Mouse (Mus musculus) G1E (cell line): ENCODE measurements at regions not wholly inside any gene's neighbourhood (a gene's known extent, or its start where the extent isn't known, plus 50 kb on each side); places are given as distances from the start of the nearest gene placed in this dataset.
A peak's percentile ranks its signal among the peaks of the same experiment; 100 is the strongest.

Experiments used
- ATAC-seq: 2 replicates; pipeline ENCODE4 v1.8.0; 2016; ENCODE audit warnings: mild to moderate bottlenecking; ENCODE audit not compliant: insufficient number of reproducible peaks, poor library complexity, low FRiP score, severe bottlenecking; ENCODE audit errors: extremely low read depth
- DNase-seq: peaks from one replicate; pipeline ENCODE4 v3.0.0; 2012; ENCODE audit warnings: low spot score
- H3K27me3 ChIP-seq: 2 replicates; pipeline ENCODE4 v1.6.1; 2012; ENCODE audit warnings: mild to moderate bottlenecking, low read length, inconsistent platforms; ENCODE audit not compliant: insufficient read depth
- H3K36me3 ChIP-seq: replicated peaks from 2 replicates; pipeline ENCODE3; 2012; ENCODE audit warnings: mild to moderate bottlenecking, inconsistent platforms
- H3K4me1 ChIP-seq: 2 replicates; pipeline ENCODE4 v1.6.1; 2012; ENCODE audit warnings: low read depth, low read length, inconsistent platforms, mixed read lengths; ENCODE audit not compliant: insufficient read depth
- H3K4me3 ChIP-seq: 2 replicates; pipeline ENCODE4 v1.5.1; 2012; ENCODE audit warnings: low read depth, mild to moderate bottlenecking, inconsistent platforms, low read length, moderate library complexity, mixed read lengths
- H3K9me3 ChIP-seq: replicated peaks from 2 replicates; pipeline ENCODE4 v1.6.1; 2012; ENCODE audit warnings: inconsistent platforms
- CTCF ChIP-seq: IDR thresholded peaks from 2 replicates; pipeline ENCODE4 v1.5.1; 2012; ENCODE audit warnings: low read depth, low read length, inconsistent platforms, mixed read lengths
- GATA1 ChIP-seq: IDR thresholded peaks from 2 replicates; pipeline ENCODE4 v1.6.1; 2012; ENCODE audit warnings: borderline replicate concordance, low read length, inconsistent platforms, mixed read lengths
- GATA2 ChIP-seq: IDR thresholded peaks from 2 replicates; pipeline ENCODE4 v1.6.1; 2012; ENCODE audit warnings: low read depth, low read length, inconsistent platforms, borderline replicate concordance
- POLR2AphosphoS5 ChIP-seq: IDR thresholded peaks from 2 replicates; pipeline ENCODE4 v1.6.1; 2012; ENCODE audit warnings: low read depth, low read length, inconsistent platforms; ENCODE audit not compliant: insufficient replicate concordance
- TAL1 ChIP-seq: conservative IDR thresholded peaks from 2 replicates; pipeline ENCODE4 v1.6.1; 2012; ENCODE audit warnings: low read depth, low read length, inconsistent platforms, mixed read lengths

DNA sequence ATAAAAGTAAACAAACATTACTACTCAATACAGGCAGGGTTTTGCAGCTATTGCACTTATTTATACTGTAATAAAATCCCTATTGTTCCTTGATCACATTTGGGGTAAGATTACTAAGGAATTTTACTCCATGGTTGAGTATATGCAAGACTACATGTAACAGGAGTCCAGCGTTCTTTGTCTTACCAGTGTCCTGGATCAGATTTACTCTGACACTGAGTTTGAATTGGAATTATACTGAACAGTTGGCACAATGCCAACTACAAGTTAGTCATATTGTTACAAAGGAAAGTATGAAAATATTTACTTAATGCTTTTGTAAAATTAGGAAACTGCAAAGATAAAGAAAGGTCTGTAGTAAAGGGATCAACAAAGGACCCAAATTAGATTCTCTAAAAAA, 178.4 kb downstream of the Gm9733 start:
- ATAC-seq, result no peak
- H3K36me3 ChIP-seq, result no peaks in the 10 kb centered on the region
- H3K27me3 ChIP-seq, result peaks cover 6% of the 10 kb centered on the region; the same call in 1 of the 2 replicates
- no peak for TF ChIP-seq GATA1
- no peak for TF ChIP-seq GATA2
- no peak for TF ChIP-seq POLR2AphosphoS5
- TF ChIP-seq TAL1, result no peak
- TF ChIP-seq CTCF, result no peak
- DNase-seq, result no peak
- no peak overlapping the region for H3K4me3 ChIP-seq
- H3K4me1 ChIP-seq, result no peaks in the 10 kb centered on the region
- H3K9me3 ChIP-seq, result no peaks in the 10 kb centered on the region

DNA sequence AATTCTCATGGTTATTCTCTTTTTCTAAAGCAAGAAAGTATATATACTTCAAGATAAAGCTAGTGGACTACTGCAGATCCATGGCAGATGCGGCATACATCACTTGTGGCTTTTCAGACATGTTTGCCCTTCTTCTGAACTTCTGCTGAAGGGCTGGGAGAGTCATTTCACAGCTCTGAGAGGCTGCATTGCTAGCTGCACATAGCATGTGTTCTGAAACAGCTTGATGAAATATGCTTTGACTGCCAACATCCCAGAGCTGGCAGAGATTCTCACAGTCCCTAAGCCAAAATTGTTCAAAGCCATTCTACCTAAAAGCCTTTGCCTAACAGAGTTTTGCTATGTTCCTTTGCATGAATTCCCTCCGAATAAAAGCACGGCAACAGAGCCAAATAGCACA, 177.9 kb downstream of the Gm9733 start:
- Histone ChIP-seq H3K4me1 (no peaks in the 10 kb centered on the region), H3K36me3 (no peaks in the 10 kb centered on the region), H3K4me3 (no peak overlapping the region), H3K9me3 (no peaks in the 10 kb centered on the region), H3K27me3 (peaks cover 6% of the 10 kb centered on the region; the same call in 1 of the 2 replicates)
- ATAC-seq (no peak), DNase-seq (no peak)
- TF ChIP-seq TAL1 (no peak), GATA1 (no peak), GATA2 (no peak), POLR2AphosphoS5 (no peak), CTCF (no peak)

DNA sequence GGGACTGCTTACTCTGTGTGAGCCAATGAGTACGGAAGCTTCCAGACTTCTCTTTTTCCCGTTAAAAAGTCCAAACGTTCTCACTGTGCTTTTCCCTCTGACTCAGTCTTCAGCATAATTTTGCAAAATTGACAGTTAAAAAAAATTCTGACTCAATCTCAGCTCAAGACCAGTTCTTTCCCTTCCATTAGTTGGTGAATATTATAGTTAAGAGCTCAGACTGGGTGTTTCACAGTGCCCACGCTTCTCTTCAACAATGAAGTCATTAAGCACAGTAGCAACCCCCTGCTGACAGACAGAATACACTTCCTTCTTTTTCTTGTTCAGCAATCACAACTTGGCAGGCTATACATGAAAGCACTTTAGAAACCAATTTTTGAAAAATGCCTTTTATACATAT, 175.4 kb downstream of the Gm9733 start:
- TF ChIP-seq GATA2, result no peak
- no peak for TF ChIP-seq GATA1
- no peak for TF ChIP-seq TAL1
- no peak for TF ChIP-seq POLR2AphosphoS5
- no peak for TF ChIP-seq CTCF
- peaks cover 6% of the 10 kb centered on the region; the same call in 1 of the 2 replicates for H3K27me3 ChIP-seq
- peak; percentile 3 for DNase-seq

DNA sequence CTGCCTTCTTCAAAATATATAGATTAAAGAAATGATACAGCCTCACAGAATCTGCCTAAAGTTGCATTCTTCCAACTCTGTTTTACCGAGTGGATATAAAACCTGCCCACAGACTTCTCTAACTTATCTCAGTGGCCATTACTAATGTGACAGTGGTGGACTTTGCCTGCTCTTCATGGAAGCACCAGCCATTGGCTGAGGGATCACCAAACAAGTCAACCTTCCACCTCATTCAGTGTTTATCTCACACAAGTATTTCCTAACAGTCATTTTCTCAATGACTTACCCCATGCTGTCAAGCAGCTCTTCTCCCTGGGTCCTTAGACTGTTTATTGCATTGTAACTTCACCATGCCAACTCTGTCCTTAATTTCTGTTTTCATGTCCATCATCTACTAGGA, 174.3 kb downstream of the Gm9733 start:
- Histone ChIP-seq H3K9me3 (no peaks in the 10 kb centered on the region), H3K4me3 (no peak overlapping the region), H3K27me3 (peaks cover 6% of the 10 kb centered on the region; the same call in 1 of the 2 replicates), H3K36me3 (no peaks in the 10 kb centered on the region), H3K4me1 (peaks cover 10% of the 10 kb centered on the region)
- DNase-seq (no peak), ATAC-seq (no peak)
- TF ChIP-seq GATA1 (no peak), POLR2AphosphoS5 (no peak), GATA2 (no peak), TAL1 (no peak), CTCF (no peak)

More for the DNA sequence above, 175.4 kb downstream of the Gm9733 start:
- Histone ChIP-seq H3K4me1 (peaks cover 10% of the 10 kb centered on the region), H3K9me3 (no peaks in the 10 kb centered on the region), H3K36me3 (no peaks in the 10 kb centered on the region), H3K4me3 (no peak overlapping the region)
- ATAC-seq, result no peak

DNA sequence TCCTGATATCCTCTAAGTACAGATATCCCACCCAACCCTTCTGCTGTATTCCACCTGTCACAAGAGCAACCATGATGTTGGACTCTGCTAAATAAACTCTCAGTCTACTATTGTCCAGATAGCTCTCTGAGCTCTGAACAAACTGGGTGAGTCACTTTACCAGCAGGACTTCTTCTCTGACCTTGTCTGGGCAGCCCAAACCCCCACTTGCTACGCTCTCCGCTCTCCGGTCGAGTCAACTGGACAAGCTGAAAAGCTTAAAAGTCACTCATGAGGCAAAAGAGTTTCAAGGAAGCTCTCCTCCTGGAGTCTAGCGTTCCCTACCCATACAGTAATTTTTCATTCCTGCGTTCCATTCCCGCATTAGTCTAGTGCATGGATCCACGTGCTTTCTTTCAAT, 173.2 kb downstream of the Gm9733 start:
- Histone ChIP-seq H3K27me3 (peaks cover 6% of the 10 kb centered on the region; the same call in 1 of the 2 replicates), H3K4me3 (no peak overlapping the region), H3K9me3 (no peaks in the 10 kb centered on the region), H3K4me1 (peaks cover 10% of the 10 kb centered on the region), H3K36me3 (no peaks in the 10 kb centered on the region)
- no peak for TF ChIP-seq GATA2
- no peak for TF ChIP-seq POLR2AphosphoS5
- no peak for TF ChIP-seq CTCF
- no peak for TF ChIP-seq GATA1
- TF ChIP-seq TAL1, result no peak
- no peak for ATAC-seq
- no peak for DNase-seq

DNA sequence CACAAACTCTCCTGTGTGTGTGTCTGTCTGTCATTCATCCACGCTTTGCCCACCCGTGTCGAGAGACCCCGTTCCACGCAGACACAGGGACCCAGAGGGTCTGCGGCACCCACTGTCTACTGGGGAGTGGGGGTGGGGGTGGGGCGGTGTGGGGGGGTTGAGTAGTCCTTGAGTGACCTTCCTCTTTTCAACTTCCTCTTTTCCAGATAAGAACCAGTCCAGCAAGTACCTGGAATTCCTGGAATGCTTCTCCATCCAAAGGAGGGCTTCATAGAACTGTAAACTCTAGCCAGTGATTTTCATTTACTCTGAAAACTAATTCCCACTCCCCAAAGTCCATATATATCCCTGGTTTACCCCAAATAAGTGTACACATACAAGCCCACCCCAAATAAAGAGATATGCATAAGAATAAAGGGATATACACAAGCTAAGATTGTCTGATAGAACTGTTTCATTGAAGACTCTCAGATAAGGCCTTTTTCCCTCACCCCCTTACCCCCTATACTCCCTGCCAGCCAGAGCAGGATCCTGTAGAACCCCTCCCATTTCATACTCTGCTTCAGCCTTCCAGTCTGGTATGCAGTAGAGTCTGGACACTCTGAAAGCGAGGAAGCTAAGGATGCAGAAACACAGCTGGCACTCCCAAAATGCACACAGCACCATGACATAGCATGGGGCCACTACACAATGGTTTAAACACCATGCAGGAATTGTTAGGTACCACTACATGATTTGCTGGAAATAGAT, 172.0 kb downstream of the Gm9733 start:
- TF ChIP-seq GATA2, result no peak
- TF ChIP-seq CTCF, result no peak
- no peak for TF ChIP-seq TAL1
- DNase-seq (no peak), ATAC-seq (no peak)
- H3K36me3 ChIP-seq, result no peaks in the 10 kb centered on the region
- H3K4me1 ChIP-seq, result peaks cover 10% of the 10 kb centered on the region
- H3K27me3 ChIP-seq, result peaks cover 5% of the 10 kb centered on the region; the same call in 1 of the 2 replicates
- H3K4me3 ChIP-seq, result no peak overlapping the region
- no peaks in the 10 kb centered on the region for H3K9me3 ChIP-seq
